Mouse (Mus musculus): ENCODE measurements around the gene Cmip.

- TF ChIP-seq CTCF (IDR thresholded peaks at IDR 0.05; ENCODE audit: control insufficient read depth, insufficient read depth, insufficient read length) (no peak), USF1 (IDR thresholded peaks at IDR 0.05; ENCODE audit: low read depth) (no peak)
Measured at GRCm38 (mm10) chr8:117322021-117322420, 65.2 kb downstream of the Cmip start.

Measured in C2C12 (cell line).